Mouse (Mus musculus) CH12.LX (cell line): Measurements from ENCODE around the gene Ndufs6. TPM values are rescaled to one million over a fixed set of nuclear protein-coding genes. Genes with fewer than 3 reads are reported as not detected.

Experiments used
- DNase-seq: peaks from one replicate; pipeline ENCODE4 v3.0.0-alpha.2; 2013; ENCODE audit errors: extremely low read depth
- H3K27ac ChIP-seq: 2 replicates; pipeline ENCODE4 v1.5.1; 2012; ENCODE audit warnings: low read depth, mild to moderate bottlenecking, control low read depth, moderate library complexity; ENCODE audit not compliant: insufficient read depth
- H3K27me3 ChIP-seq: replicated peaks from 2 replicates; pipeline ENCODE3; 2012; ENCODE audit warnings: inconsistent platforms
- H3K36me3 ChIP-seq, 2 experiments: replicated peaks in 1 of 2; 2 replicates each; pipeline versions ENCODE3 to v1.6.1; 2012; ENCODE audit warnings: inconsistent platforms in 1 of 2, low read length in 1 of 2, mild to moderate bottlenecking in 1 of 2, mixed read lengths in 1 of 2, moderate library complexity in 1 of 2; ENCODE audit not compliant: control insufficient read depth in 1 of 2, insufficient read depth in 1 of 2
- H3K4me1 ChIP-seq, 2 experiments: 2 replicates each; pipeline ENCODE4 v1.6.1; 2012; ENCODE audit warnings: inconsistent platforms in 1 of 2, moderate library complexity in 1 of 2; ENCODE audit not compliant: insufficient read depth in 2 of 2, control insufficient read depth in 1 of 2
- H3K4me2 ChIP-seq: 2 replicates; pipeline ENCODE4 v1.6.1; 2012; ENCODE audit warnings: low read depth, mild to moderate bottlenecking, control low read depth; ENCODE audit not compliant: poor library complexity, insufficient read depth, severe bottlenecking
- H3K4me3 ChIP-seq, 3 experiments: fragments of 150-350 bp in 1 of 3; sonication (generic) in 1 of 3; replicated peaks in 1 of 3; 2 replicates each; pipeline versions ENCODE3 to v1.5.1; 2011 to 2012; ENCODE audit warnings: low read depth in 2 of 3, low read length in 2 of 3, mild to moderate bottlenecking in 2 of 3, moderate library complexity in 2 of 3, control low read depth in 1 of 3, improper control_type of control experiment in 1 of 3, inconsistent platforms in 1 of 3, mixed read lengths in 1 of 3; ENCODE audit not compliant: poor library complexity in 1 of 3
- H3K79me2 ChIP-seq: replicated peaks from 2 replicates; pipeline ENCODE4 v1.6.1; 2012; ENCODE audit warnings: mild to moderate bottlenecking, moderate library complexity; ENCODE audit not compliant: control insufficient read depth, poor library complexity, insufficient read depth, severe bottlenecking; ENCODE audit errors: extremely low read depth
- H3K9ac ChIP-seq: 2 replicates; pipeline ENCODE4 v1.6.1; 2012; ENCODE audit warnings: low read depth, mild to moderate bottlenecking, control low read depth, moderate library complexity; ENCODE audit not compliant: insufficient read depth
- H3K9me3 ChIP-seq: replicated peaks from 2 replicates; pipeline ENCODE3; 2012; ENCODE audit warnings: low read length, inconsistent platforms, mixed read lengths
- BHLHE40 ChIP-seq: IDR thresholded peaks from 2 replicates; pipeline ENCODE4 v1.6.1; 2011; ENCODE audit warnings: mild to moderate bottlenecking, low read depth, low read length, improper control_type of control experiment
- CHD1 ChIP-seq: IDR thresholded peaks from 2 replicates; pipeline ENCODE4 v1.6.1; 2012; ENCODE audit warnings: low read depth, low read length, improper control_type of control experiment, inconsistent platforms
- CHD2 ChIP-seq: IDR thresholded peaks from 2 replicates; pipeline ENCODE4 v1.6.1; 2011; ENCODE audit warnings: low read length, improper control_type of control experiment
- E2F4 ChIP-seq: IDR thresholded peaks from 2 replicates; pipeline ENCODE4 v1.6.1; 2011; ENCODE audit warnings: low read depth, low read length, improper control_type of control experiment; ENCODE audit not compliant: insufficient replicate concordance
- ETS1 ChIP-seq: conservative IDR thresholded peaks from 2 replicates; pipeline ENCODE4 v1.6.1; 2012; ENCODE audit warnings: low read depth, mild to moderate bottlenecking, inconsistent platforms, low read length, improper control_type of control experiment, moderate library complexity
- GABPA ChIP-seq: IDR thresholded peaks from 2 replicates; pipeline ENCODE4 v1.6.1; 2012; ENCODE audit warnings: low read depth, low read length, improper control_type of control experiment, inconsistent platforms; ENCODE audit not compliant: insufficient replicate concordance
- IRF4 ChIP-seq: IDR thresholded peaks from 2 replicates; pipeline ENCODE4 v1.6.1; 2014; ENCODE audit warnings: low read depth, mild to moderate bottlenecking, inconsistent platforms, low read length, improper control_type of control experiment
- KAT2A ChIP-seq: IDR thresholded peaks from 2 replicates; pipeline ENCODE4 v1.6.1; 2012; ENCODE audit warnings: low read length, improper control_type of control experiment, inconsistent platforms; ENCODE audit not compliant: insufficient replicate concordance
- MAZ ChIP-seq: IDR thresholded peaks from 2 replicates; pipeline ENCODE4 v1.6.1; 2012; ENCODE audit warnings: low read depth, mild to moderate bottlenecking, inconsistent platforms, low read length, improper control_type of control experiment, moderate library complexity
- MEF2A ChIP-seq: IDR thresholded peaks from 2 replicates; pipeline ENCODE4 v1.6.1; 2014; ENCODE audit warnings: low read depth, mild to moderate bottlenecking, inconsistent platforms, low read length, improper control_type of control experiment, borderline replicate concordance
- MYC ChIP-seq: IDR thresholded peaks from 2 replicates; pipeline ENCODE4 v1.6.1; 2011; ENCODE audit warnings: low read depth, mild to moderate bottlenecking, improper control_type of control experiment, low read length
- PAX5 ChIP-seq: IDR thresholded peaks from 2 replicates; pipeline ENCODE4 v1.6.1; 2012; ENCODE audit warnings: low read length, inconsistent platforms, mixed read lengths
- POLR2AphosphoS2 ChIP-seq: IDR thresholded peaks from 2 replicates; pipeline ENCODE4 v1.6.1; 2011; ENCODE audit warnings: low read depth, low read length, improper control_type of control experiment
- RCOR1 ChIP-seq: conservative IDR thresholded peaks from 2 replicates; pipeline ENCODE4 v1.6.1; 2012; ENCODE audit warnings: low read depth, mild to moderate bottlenecking, inconsistent platforms, low read length, improper control_type of control experiment
- SIN3A ChIP-seq: IDR thresholded peaks from 2 replicates; pipeline ENCODE4 v1.6.1; 2012; ENCODE audit warnings: low read length, improper control_type of control experiment, inconsistent platforms
- SMC3 ChIP-seq: IDR thresholded peaks from 2 replicates; pipeline ENCODE4 v1.6.1; 2011; ENCODE audit warnings: low read depth, low read length, improper control_type of control experiment
- TBP ChIP-seq: conservative IDR thresholded peaks from 2 replicates; pipeline ENCODE4 v1.6.1; 2011; ENCODE audit warnings: low read depth, low read length, improper control_type of control experiment
- TCF12 ChIP-seq: IDR thresholded peaks from 2 replicates; pipeline ENCODE4 v1.6.1; 2014; ENCODE audit warnings: low read depth, mild to moderate bottlenecking, inconsistent platforms, low read length, improper control_type of control experiment
- USF1 ChIP-seq: IDR thresholded peaks from 2 replicates; pipeline ENCODE4 v1.6.1; 2014; ENCODE audit warnings: low read depth, mild to moderate bottlenecking, inconsistent platforms, low read length, improper control_type of control experiment
- USF2 ChIP-seq: conservative IDR thresholded peaks from 2 replicates; pipeline ENCODE4 v1.6.1; 2011; ENCODE audit warnings: low read depth, low read length, improper control_type of control experiment
- ZKSCAN1 ChIP-seq: IDR thresholded peaks from 2 replicates; pipeline ENCODE4 v1.6.1; 2012; ENCODE audit warnings: low read depth, inconsistent platforms, low read length, improper control_type of control experiment, borderline replicate concordance
- ZNF384 ChIP-seq: IDR thresholded peaks from 2 replicates; pipeline ENCODE4 v1.6.1; 2012; ENCODE audit warnings: low read depth, low read length, improper control_type of control experiment, inconsistent platforms
- dilution Hi-C: fragments of 300-500 bp; cut with MboI; formaldehyde crosslinking; loops from 2 replicates; pipeline ENCODE4 v1.14.3; 2020; ENCODE audit warnings: low sequenced_read_pairs; ENCODE audit not compliant: extremely low pct_unique_long_range_greater_than_20kb, extremely low pct_ligation_motif_present
- in situ Hi-C: fragments of 300-500 bp; cut with MboI; formaldehyde crosslinking; loops from 3 replicates; pipeline ENCODE4 v1.14.3; 2019; ENCODE audit warnings: low sequenced_read_pairs, low pct_ligation_motif_present, low pct_unique_long_range_greater_than_20kb, mixed read lengths
- polyA plus RNA-seq: library from polyadenylated mRNA; unstranded; fragments of >175 nt; gene quantifications from 2 replicates; pipeline ENCODE4 v1.2.1, GENCODE M21; 2012; ENCODE audit warnings: low read depth; ENCODE audit not compliant: insufficient read length
- total RNA-seq, 2 experiments: library from RNA; depleted of rRNA; stranded (reverse); fragments of 300-350 nt in 1 of 2; fragments of >200 nt in 1 of 2; gene quantifications; 2 replicates each; pipeline ENCODE4 v1.2.3; 2012 to 2014

The Ndufs6 gene
- total and polyA plus RNA-seq, 3 experiments, result 165 to 190 (median 182) TPM

GRCm38 (mm10) chr13:73272794-73273282 is 55.5 kb downstream of the Ndufs6 start:
- no peaks in the 10 kb centered on the region for H3K79me2 ChIP-seq
- H3K27me3 ChIP-seq, result peaks cover 52% of the 10 kb centered on the region
- no peak overlapping the region for H3K9ac ChIP-seq
- in situ Hi-C loops, result no loop called here
- H3K4me2 ChIP-seq, result no peak overlapping the region
- no peak overlapping the region for H3K4me3 ChIP-seq
- H3K9me3 ChIP-seq, result no peaks in the 10 kb centered on the region
- peaks cover 12 to 64% of the 10 kb centered on the region in 2 experiments for H3K4me1 ChIP-seq
- TF ChIP-seq ETS1 (no peak), USF1 (no peak), E2F4 (no peak), RCOR1 (no peak), MEF2A (no peak), CHD2 (no peak), MAZ (no peak), IRF4 (no peak), ZKSCAN1 (no peak), ZNF384 (no peak), SMC3 (no peak), PAX5 (no peak)
- no peak for DNase-seq
- H3K36me3 ChIP-seq, result no peaks in the 10 kb centered on the region
- dilution Hi-C loops, result no loop called here
- no peak overlapping the region for H3K27ac ChIP-seq

- no peak overlapping the region for H3K27ac ChIP-seq
- no peaks in the 10 kb centered on the region for H3K36me3 ChIP-seq
- no peak for DNase-seq
- dilution Hi-C loops (no loop called here), in situ Hi-C loops (no loop called here)
- no peak overlapping the region for H3K9ac ChIP-seq
- H3K4me3 ChIP-seq, result peak overlapping the region in 1 of 3 experiments; percentile 23
- H3K79me2 ChIP-seq, result no peaks in the 10 kb centered on the region
- H3K9me3 ChIP-seq, result no peaks in the 10 kb centered on the region
- peaks cover 12 to 64% of the 10 kb centered on the region in 2 experiments for H3K4me1 ChIP-seq
- peaks cover 63% of the 10 kb centered on the region for H3K27me3 ChIP-seq
- peak overlapping the region; percentile 89 for H3K4me2 ChIP-seq
- TF ChIP-seq POLR2AphosphoS2, result no peak
- TF ChIP-seq USF1, result no peak
- no peak for TF ChIP-seq CHD2
- no peak for TF ChIP-seq MYC
- no peak for TF ChIP-seq BHLHE40
- no peak for TF ChIP-seq TBP
- no peak for TF ChIP-seq IRF4
- no peak for TF ChIP-seq USF2
- TF ChIP-seq TCF12, result no peak
- TF ChIP-seq SIN3A, result no peak
- TF ChIP-seq CHD1, result no peak
- TF ChIP-seq KAT2A, result no peak
- TF ChIP-seq ZNF384, result no peak
- no peak for TF ChIP-seq E2F4
- no peak for TF ChIP-seq GABPA
These were observed 56.8 kb downstream of the Ndufs6 start for GRCm38 (mm10) chr13:73271336-73272242.
